Mouse (Mus musculus): Measurements from ENCODE around the gene Cbfa2t3. TPM values are rescaled to one million over a fixed set of nuclear protein-coding genes. Genes with fewer than 3 reads are reported as not detected.

Gene Cbfa2t3
- polyA plus RNA-seq, 1 experiment from 2014 or later = 8.9 TPM

DNA sequence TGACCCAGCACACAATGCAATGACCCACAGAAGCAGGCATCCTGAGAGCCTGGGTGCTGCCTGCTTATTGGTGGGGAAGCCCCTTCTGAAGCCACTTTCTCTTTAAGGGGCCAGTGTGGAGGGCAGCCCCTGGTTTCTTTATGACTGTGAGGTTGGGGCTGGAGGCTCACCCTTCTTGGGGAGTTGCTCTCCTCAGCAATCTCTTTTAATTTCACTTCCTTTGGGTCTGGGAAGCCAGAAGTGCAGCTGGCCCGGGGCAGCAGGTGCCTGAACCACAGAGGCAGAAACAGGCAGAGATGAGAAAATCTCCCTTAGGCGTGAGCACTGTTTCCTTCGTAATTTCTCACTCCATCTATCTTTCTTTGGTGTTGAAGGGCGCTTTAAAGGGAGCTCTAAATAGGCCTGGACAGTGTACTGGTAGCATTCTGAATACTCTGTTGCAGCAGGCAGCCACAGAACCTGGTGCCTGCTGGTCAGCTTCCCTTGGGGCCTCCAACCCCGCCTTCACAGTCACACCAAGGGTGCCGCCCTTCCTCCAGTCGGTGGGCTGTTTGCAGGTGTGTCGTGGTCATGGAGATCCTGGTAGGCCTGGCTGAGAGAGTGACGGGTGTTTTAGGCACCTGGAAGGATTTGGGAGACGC lies 3.5 kb upstream of the Cbfa2t3 start:
- no peak for ATAC-seq (ENCODE audit: low FRiP score)
- no peaks in the 10 kb centered on the region for H3K9me3 ChIP-seq (ENCODE audit: control insufficient read depth, low read length)
- DNase-seq (ENCODE audit: low spot score) = no peak
- H3K4me1 ChIP-seq (replicated peaks; ENCODE audit: control insufficient read depth, insufficient read depth, low read length) = peaks cover 11% of the 10 kb centered on the region
- H3K4me3 ChIP-seq (ENCODE audit: low read depth, low read length) = no peak overlapping the region
- no peaks in the 10 kb centered on the region for H3K27me3 ChIP-seq (ENCODE audit: control insufficient read depth, insufficient read depth, low read length)
- no peak overlapping the region for H3K4me2 ChIP-seq (replicated peaks; ENCODE audit: low read depth, low read length)
- H3K27ac ChIP-seq (ENCODE audit: low read depth, low read length) = no peak overlapping the region
- no peaks in the 10 kb centered on the region for H3K36me3 ChIP-seq (ENCODE audit: control insufficient read depth, insufficient read depth, low read length)
- H3K9ac ChIP-seq (ENCODE audit: low read depth, low read length) = no peak overlapping the region
- 62% methylated on average over 10 of the region's 10 CpGs for whole genome bisulfite sequencing

DNA sequence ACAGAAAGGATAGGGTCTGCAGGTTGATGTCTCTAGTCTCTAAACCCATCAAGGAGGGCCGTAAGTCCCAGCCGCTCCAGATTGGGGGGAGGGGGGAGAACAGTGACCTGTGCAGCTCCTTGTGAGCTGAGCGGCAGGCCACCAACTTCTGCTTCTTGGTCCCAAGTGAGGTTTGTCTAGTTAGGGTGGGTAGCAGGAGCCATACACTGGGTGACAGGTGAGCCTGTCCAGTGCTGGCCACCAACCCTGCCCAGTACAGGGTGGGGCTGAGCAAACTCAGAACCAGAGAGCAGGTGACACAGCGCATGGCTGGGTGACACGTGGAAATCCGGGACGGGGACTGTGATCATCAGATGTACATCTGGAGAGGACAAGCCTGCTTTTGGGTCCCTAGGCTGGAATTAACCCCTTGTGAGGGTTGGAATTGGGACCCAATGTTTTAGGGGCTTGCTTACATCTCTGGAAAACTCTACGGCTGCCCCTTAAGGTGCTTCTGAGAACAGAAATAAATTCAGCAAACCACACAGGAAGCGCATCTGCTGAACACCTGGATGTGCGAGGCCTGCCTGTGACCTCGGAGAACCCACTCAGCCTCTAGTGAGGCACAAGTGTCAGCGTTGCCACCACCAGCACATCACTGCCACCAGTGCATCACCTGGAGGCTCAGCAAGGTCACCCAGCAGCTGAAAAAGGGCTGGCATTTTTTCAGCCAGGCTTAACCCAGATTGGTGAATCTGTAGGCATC lies 2.7 kb upstream of the Cbfa2t3 start:
- no peaks in the 10 kb centered on the region for H3K9me3 ChIP-seq (ENCODE audit: control insufficient read depth, low read length)
- H3K4me3 ChIP-seq (ENCODE audit: low read depth, low read length) = no peak overlapping the region
- no peak overlapping the region for H3K27ac ChIP-seq (ENCODE audit: low read depth, low read length)
- WGBS = 86% methylated on average over 12 of the region's 12 CpGs
- H3K9ac ChIP-seq (ENCODE audit: low read depth, low read length) = no peak overlapping the region
- ATAC-seq (ENCODE audit: low FRiP score) (no peak), DNase-seq (ENCODE audit: low spot score) (no peak)
- peaks cover 11% of the 10 kb centered on the region for H3K4me1 ChIP-seq (replicated peaks; ENCODE audit: control insufficient read depth, insufficient read depth, low read length)
- H3K36me3 ChIP-seq (ENCODE audit: control insufficient read depth, insufficient read depth, low read length) = no peaks in the 10 kb centered on the region
- no peak overlapping the region for H3K4me2 ChIP-seq (replicated peaks; ENCODE audit: low read depth, low read length)
- no peaks in the 10 kb centered on the region for H3K27me3 ChIP-seq (ENCODE audit: control insufficient read depth, insufficient read depth, low read length)

- Histone ChIP-seq H3K27me3 (ENCODE audit: control insufficient read depth, insufficient read depth, low read length) (no peaks in the 10 kb centered on the region), H3K4me1 (replicated peaks; ENCODE audit: control insufficient read depth, insufficient read depth, low read length) (peaks cover 5% of the 10 kb centered on the region), H3K36me3 (ENCODE audit: control insufficient read depth, insufficient read depth, low read length) (no peaks in the 10 kb centered on the region), H3K27ac (ENCODE audit: low read depth, low read length) (no peak overlapping the region), H3K4me2 (replicated peaks; ENCODE audit: low read depth, low read length) (no peak overlapping the region), H3K4me3 (ENCODE audit: low read depth, low read length) (no peak overlapping the region), H3K9me3 (ENCODE audit: control insufficient read depth, low read length) (no peaks in the 10 kb centered on the region), H3K9ac (ENCODE audit: low read depth, low read length) (no peak overlapping the region)
- ATAC-seq (ENCODE audit: low FRiP score) (no peak), DNase-seq (ENCODE audit: low spot score) (no peak)
- 63% methylated on average over 13 of the region's 13 CpGs for WGBS
Observed at GRCm38 (mm10) chr8:122700628-122701027, 1.7 kb upstream of the Cbfa2t3 start.

DNA sequence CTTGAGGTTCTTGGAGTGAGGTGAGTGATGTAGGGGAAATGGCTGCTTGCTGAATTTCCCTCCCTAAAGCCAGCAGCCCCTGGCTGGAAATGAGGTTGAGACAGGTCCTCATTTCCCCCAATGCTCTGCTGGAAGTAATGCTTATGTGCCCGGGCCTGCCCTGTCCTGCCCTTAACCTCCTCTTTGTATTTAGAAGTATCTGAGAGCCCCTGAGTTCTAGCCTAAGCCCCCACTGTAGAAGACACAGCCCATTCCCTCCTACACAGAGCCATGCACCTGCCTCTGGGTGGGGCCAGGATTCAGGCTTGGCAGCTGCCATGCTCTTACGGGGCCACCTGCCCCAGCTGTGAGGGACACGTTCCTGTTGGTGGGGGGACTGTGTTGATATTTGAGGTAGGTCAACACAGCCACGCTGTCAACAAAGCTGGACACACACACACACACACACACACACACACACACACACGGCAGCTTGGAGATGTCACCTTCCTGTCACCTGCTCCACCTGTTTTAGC lies 598 bp downstream of the Cbfa2t3 start:
- H3K9me3 ChIP-seq (ENCODE audit: control insufficient read depth, low read length) = no peaks in the 10 kb centered on the region
- no peaks in the 10 kb centered on the region for H3K27me3 ChIP-seq (ENCODE audit: control insufficient read depth, insufficient read depth, low read length)
- no peak overlapping the region for H3K9ac ChIP-seq (ENCODE audit: low read depth, low read length)
- no peak overlapping the region for H3K4me3 ChIP-seq (ENCODE audit: low read depth, low read length)
- no peak overlapping the region for H3K27ac ChIP-seq (ENCODE audit: low read depth, low read length)
- peaks cover 3% of the 10 kb centered on the region; the same call in 1 of the 2 replicates for H3K4me1 ChIP-seq (replicated peaks; ENCODE audit: control insufficient read depth, insufficient read depth, low read length)
- no peak for DNase-seq (ENCODE audit: low spot score)
- ATAC-seq (ENCODE audit: low FRiP score) = no peak
- H3K4me2 ChIP-seq (replicated peaks; ENCODE audit: low read depth, low read length) = no peak overlapping the region
- 72% methylated on average over 5 of the region's 5 CpGs for WGBS
- H3K36me3 ChIP-seq (ENCODE audit: control insufficient read depth, insufficient read depth, low read length) = no peaks in the 10 kb centered on the region

DNA sequence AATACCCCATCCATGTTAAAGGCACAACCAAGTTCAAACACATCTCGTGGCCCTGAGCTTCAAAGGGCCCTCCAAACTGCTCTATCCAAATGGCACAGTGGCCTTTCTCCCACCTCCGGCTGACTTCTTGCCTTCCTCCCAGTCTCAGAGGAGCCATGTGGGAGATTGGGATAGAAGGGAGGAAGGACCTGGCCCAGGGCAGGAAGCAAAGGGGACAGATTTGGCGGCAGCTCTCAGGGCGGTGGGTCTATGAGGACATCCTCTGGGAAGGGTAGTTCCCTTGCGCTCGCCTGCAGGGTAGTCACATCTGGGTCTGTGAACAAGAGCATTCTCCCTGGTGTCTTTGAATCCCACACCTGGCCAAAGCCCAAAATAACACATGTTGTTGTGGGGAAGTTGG lies 1.3 kb downstream of the Cbfa2t3 start:
- Histone ChIP-seq H3K36me3 (ENCODE audit: control insufficient read depth, insufficient read depth, low read length) (no peaks in the 10 kb centered on the region), H3K27ac (ENCODE audit: low read depth, low read length) (no peak overlapping the region), H3K9me3 (ENCODE audit: control insufficient read depth, low read length) (no peaks in the 10 kb centered on the region), H3K9ac (ENCODE audit: low read depth, low read length) (no peak overlapping the region), H3K4me3 (ENCODE audit: low read depth, low read length) (no peak overlapping the region), H3K27me3 (ENCODE audit: control insufficient read depth, insufficient read depth, low read length) (no peaks in the 10 kb centered on the region), H3K4me2 (replicated peaks; ENCODE audit: low read depth, low read length) (no peak overlapping the region), H3K4me1 (replicated peaks; ENCODE audit: control insufficient read depth, insufficient read depth, low read length) (peaks cover 3% of the 10 kb centered on the region; the same call in 1 of the 2 replicates)
- DNase-seq (ENCODE audit: low spot score) (no peak), ATAC-seq (ENCODE audit: low FRiP score) (no peak)
- 85% methylated on average over 6 of the region's 6 CpGs for WGBS

- DNase-seq (ENCODE audit: low spot score) (no peak), ATAC-seq (ENCODE audit: low FRiP score) (no peak)
- Histone ChIP-seq H3K36me3 (ENCODE audit: control insufficient read depth, insufficient read depth, low read length) (no peaks in the 10 kb centered on the region), H3K27ac (ENCODE audit: low read depth, low read length) (no peak overlapping the region), H3K4me1 (replicated peaks; ENCODE audit: control insufficient read depth, insufficient read depth, low read length) (peaks cover 3% of the 10 kb centered on the region; the same call in 1 of the 2 replicates), H3K4me2 (replicated peaks; ENCODE audit: low read depth, low read length) (no peak overlapping the region), H3K9me3 (ENCODE audit: control insufficient read depth, low read length) (no peaks in the 10 kb centered on the region), H3K9ac (ENCODE audit: low read depth, low read length) (no peak overlapping the region), H3K4me3 (ENCODE audit: low read depth, low read length) (no peak overlapping the region), H3K27me3 (ENCODE audit: control insufficient read depth, insufficient read depth, low read length) (no peaks in the 10 kb centered on the region)
- 73% methylated on average over 3 of the region's 3 CpGs for WGBS
Observed at GRCm38 (mm10) chr8:122697181-122697581, 1.7 kb downstream of the Cbfa2t3 start.

GRCm38 (mm10) chr8:122695438-122696042 lies 3.4 kb downstream of the Cbfa2t3 start:
- H3K4me1 ChIP-seq (replicated peaks; ENCODE audit: control insufficient read depth, insufficient read depth, low read length) = peaks cover 3% of the 10 kb centered on the region; the same call in 1 of the 2 replicates
- H3K4me3 ChIP-seq (ENCODE audit: low read depth, low read length) = no peak overlapping the region
- DNase-seq (ENCODE audit: low spot score) (no peak), ATAC-seq (ENCODE audit: low FRiP score) (no peak)
- H3K27ac ChIP-seq (ENCODE audit: low read depth, low read length) = no peak overlapping the region
- no peaks in the 10 kb centered on the region for H3K36me3 ChIP-seq (ENCODE audit: control insufficient read depth, insufficient read depth, low read length)
- no peak overlapping the region for H3K4me2 ChIP-seq (replicated peaks; ENCODE audit: low read depth, low read length)
- H3K9me3 ChIP-seq (ENCODE audit: control insufficient read depth, low read length) = no peaks in the 10 kb centered on the region
- 50% methylated on average over 7 of the region's 7 CpGs for WGBS
- H3K9ac ChIP-seq (ENCODE audit: low read depth, low read length) = no peak overlapping the region
- no peaks in the 10 kb centered on the region for H3K27me3 ChIP-seq (ENCODE audit: control insufficient read depth, insufficient read depth, low read length)

- H3K4me2 ChIP-seq (replicated peaks; ENCODE audit: low read depth, low read length) = no peak overlapping the region
- H3K36me3 ChIP-seq (ENCODE audit: control insufficient read depth, insufficient read depth, low read length) = no peaks in the 10 kb centered on the region
- H3K27me3 ChIP-seq (ENCODE audit: control insufficient read depth, insufficient read depth, low read length) = no peaks in the 10 kb centered on the region
- ATAC-seq (ENCODE audit: low FRiP score) (no peak), DNase-seq (ENCODE audit: low spot score) (no peak)
- H3K9me3 ChIP-seq (ENCODE audit: control insufficient read depth, low read length) = no peaks in the 10 kb centered on the region
- WGBS = 77% methylated on average over 8 of the region's 8 CpGs
- no peaks in the 10 kb centered on the region for H3K4me1 ChIP-seq (replicated peaks; ENCODE audit: control insufficient read depth, insufficient read depth, low read length)
- H3K9ac ChIP-seq (ENCODE audit: low read depth, low read length) = no peak overlapping the region
- no peak overlapping the region for H3K27ac ChIP-seq (ENCODE audit: low read depth, low read length)
- no peak overlapping the region for H3K4me3 ChIP-seq (ENCODE audit: low read depth, low read length)
Observed at GRCm38 (mm10) chr8:122692152-122692551, 6.8 kb downstream of the Cbfa2t3 start.
